Mouse (Mus musculus) kidney, postnatal 0 days (tissue): ENCODE results near the gene Apc2. TPM values are rescaled to one million over a fixed set of nuclear protein-coding genes. Genes with fewer than 3 reads are reported as not detected.

Experiments
- ATAC-seq: fragments of 200-750 bp; cut with Nextera tagmentation; replicated peaks from 2 replicates; pipeline ENCODE4 v1.8.0; 2017; ENCODE audit warnings: low read depth, moderate number of reproducible peaks, moderate TSS enrichment, moderate library complexity; ENCODE audit not compliant: low FRiP score
- DNase-seq: peaks from one replicate; pipeline ENCODE4 v3.0.0-alpha.2; 2016; ENCODE audit warnings: low spot score
- H3K27ac ChIP-seq: fragments of 300-500 bp; sonication (generic); 2 replicates; pipeline ENCODE4 v1.5.1; 2014; ENCODE audit warnings: mild to moderate bottlenecking
- H3K27me3 ChIP-seq: fragments of 300-500 bp; sonication (generic); 2 replicates; pipeline ENCODE4 v1.6.1; 2014; ENCODE audit warnings: low read length, mixed read lengths; ENCODE audit not compliant: insufficient read depth
- H3K36me3 ChIP-seq: fragments of 300-500 bp; sonication (generic); 2 replicates; pipeline ENCODE4 v1.6.1; 2014; ENCODE audit warnings: low read length, mixed read lengths; ENCODE audit not compliant: insufficient read depth
- H3K4me1 ChIP-seq: fragments of 300-500 bp; sonication (generic); replicated peaks from 2 replicates; pipeline ENCODE4 v1.6.1; 2014; ENCODE audit warnings: antibody characterized with exemption, low read length, mixed read lengths; ENCODE audit not compliant: insufficient read depth
- H3K4me2 ChIP-seq: fragments of 300-500 bp; sonication (generic); 2 replicates; pipeline ENCODE4 v1.6.1; 2014; ENCODE audit warnings: mild to moderate bottlenecking, low read length, moderate library complexity, mixed read lengths
- H3K4me3 ChIP-seq: fragments of 300-500 bp; sonication (generic); replicated peaks from 2 replicates; pipeline ENCODE4 v1.5.1; 2014; ENCODE audit warnings: low read depth, low read length
- H3K9ac ChIP-seq: fragments of 300-500 bp; sonication (generic); 2 replicates; pipeline ENCODE4 v1.6.1; 2014; ENCODE audit warnings: low read depth, low read length
- H3K9me3 ChIP-seq: fragments of 300-500 bp; sonication (generic); replicated peaks from 2 replicates; pipeline ENCODE4 v1.6.1; 2016; ENCODE audit warnings: low read length, inconsistent platforms, mixed read lengths
- CTCF ChIP-seq: IDR thresholded peaks from 2 replicates; pipeline ENCODE4 v1.5.1; 2016; ENCODE audit warnings: antibody characterized with exemption, low read depth, mild to moderate bottlenecking, moderate library complexity
- WGBS: fragments of 180-500 bp; shearing (Covaris S2); extraction: QIAGEN DNeasy Blood & Tissue Kit; methylation state at CpG from one replicate; pipeline ENCODE4 v1.1.7; 2014; 5-methylcytosine and 5-hydroxymethylcytosine counted together
- polyA plus RNA-seq: library from polyadenylated mRNA; unstranded; fragments of >200 nt; fragmentation: Nextera tagmentation; extraction: Ambion mirVana; gene quantifications from 2 replicates; pipeline ENCODE4 v1.2.1, GENCODE M21; 2015

Apc2 gene
- polyA plus RNA-seq, 1 experiment from 2014 or later: 0.86 TPM

- TF ChIP-seq CTCF: no peak
- Histone ChIP-seq H3K4me1 (peaks cover 18% of the 10 kb centered on the region), H3K4me2 (no peak overlapping the region), H3K9me3 (no peaks in the 10 kb centered on the region), H3K27ac (no peak overlapping the region), H3K27me3 (no peaks in the 10 kb centered on the region), H3K36me3 (peaks cover 18% of the 10 kb centered on the region), H3K4me3 (no peak overlapping the region), H3K9ac (no peak overlapping the region)
- DNase-seq (no peak), ATAC-seq (no peak)
- 80% methylated on average over 5 of the region's 5 CpGs for WGBS
These were observed 24.5 kb upstream of the Apc2 start for GRCm38 (mm10) chr10:80271186-80271843.

DNA sequence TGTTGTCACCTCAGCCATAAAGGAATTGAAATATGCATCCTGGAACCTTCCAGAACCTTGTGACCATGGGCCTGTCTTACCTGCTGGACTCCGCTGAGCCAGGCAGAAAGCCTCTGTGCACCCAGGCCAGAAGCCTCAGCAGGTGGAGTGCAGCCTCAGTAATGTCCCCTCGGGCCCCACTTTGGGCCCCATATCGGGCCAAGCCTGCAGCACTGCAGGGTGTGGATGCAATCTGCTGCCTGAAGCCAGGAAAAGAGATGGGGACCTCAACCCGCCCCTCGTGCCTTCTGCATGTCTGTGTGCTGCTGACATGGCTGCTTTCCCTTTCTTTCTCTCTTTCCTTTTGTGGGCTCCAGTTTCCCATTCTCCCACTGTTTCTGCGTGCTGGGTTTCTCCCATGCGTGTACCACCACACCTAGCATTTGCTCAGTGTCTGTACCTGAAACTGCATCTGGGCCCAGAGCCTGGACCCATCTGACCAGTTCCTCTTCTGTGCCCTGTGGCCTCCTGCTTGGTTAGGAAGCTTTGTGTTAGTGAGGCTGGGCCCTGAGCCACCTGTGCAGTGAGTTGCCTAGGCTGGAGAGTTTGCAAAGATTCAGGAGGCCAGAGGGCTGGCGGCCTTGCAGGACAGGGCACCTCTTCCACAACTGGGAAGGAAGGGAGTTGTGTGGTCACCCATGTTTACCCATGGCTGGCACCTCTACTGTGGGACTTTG lies 23.7 kb upstream of the Apc2 start:
- Histone ChIP-seq H3K4me1 (peaks cover 15% of the 10 kb centered on the region), H3K9ac (0 out of 2 replicates have a peak overlapping the region, but pooled peaks have one; percentile 8), H3K27ac (no peak overlapping the region; the same call in 1 of the 2 replicates), H3K4me2 (no peak overlapping the region), H3K27me3 (no peaks in the 10 kb centered on the region), H3K9me3 (no peaks in the 10 kb centered on the region), H3K4me3 (no peak overlapping the region), H3K36me3 (peaks cover 23% of the 10 kb centered on the region)
- no peak for DNase-seq
- 87% methylated on average over 8 of the region's 8 CpGs for WGBS
- TF ChIP-seq CTCF: no peak
- no peak for ATAC-seq

GRCm38 (mm10) chr10:80273847-80274246 lies 21.9 kb upstream of the Apc2 start:
- ATAC-seq (no peak), DNase-seq (no peak)
- H3K4me2 ChIP-seq: no peak overlapping the region
- 82% methylated on average over 3 of the region's 3 CpGs for WGBS
- H3K36me3 ChIP-seq: peaks cover 39% of the 10 kb centered on the region
- no peaks in the 10 kb centered on the region for H3K9me3 ChIP-seq
- TF ChIP-seq CTCF: no peak
- peaks cover 9% of the 10 kb centered on the region; the same call in 1 of the 2 replicates for H3K4me1 ChIP-seq
- H3K27me3 ChIP-seq: no peaks in the 10 kb centered on the region
- H3K9ac ChIP-seq: no peak overlapping the region
- H3K27ac ChIP-seq: no peak overlapping the region
- no peak overlapping the region for H3K4me3 ChIP-seq

DNA sequence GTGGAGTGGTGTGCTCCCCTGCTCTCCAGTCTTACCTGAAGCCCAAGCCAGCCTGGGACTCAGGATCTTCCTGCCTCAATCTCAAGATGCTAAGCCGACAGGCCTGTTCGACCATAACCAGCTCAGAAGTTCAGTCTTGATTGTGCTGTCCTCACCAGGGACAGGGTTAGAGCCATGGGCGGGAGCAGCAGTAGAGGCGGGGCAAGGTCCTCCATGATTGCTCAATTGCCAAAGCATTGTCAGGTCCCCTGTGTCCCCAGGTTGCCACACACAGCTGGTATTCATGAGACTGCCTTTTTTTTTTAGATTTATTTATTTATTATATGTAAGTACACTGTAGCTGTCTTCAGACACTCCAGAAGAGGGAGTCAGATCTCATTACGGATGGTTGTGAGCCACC lies 19.5 kb upstream of the Apc2 start:
- Histone ChIP-seq H3K27me3 (no peaks in the 10 kb centered on the region), H3K27ac (no peak overlapping the region), H3K9ac (no peak overlapping the region), H3K4me3 (no peak overlapping the region), H3K36me3 (peaks cover 56% of the 10 kb centered on the region), H3K4me2 (no peak overlapping the region), H3K9me3 (no peaks in the 10 kb centered on the region), H3K4me1 (peaks cover 5% of the 10 kb centered on the region; the same call in 1 of the 2 replicates)
- 82% methylated on average over 5 of the region's 5 CpGs for WGBS
- no peak for TF ChIP-seq CTCF
- DNase-seq: no peak
- ATAC-seq: no peak

DNA sequence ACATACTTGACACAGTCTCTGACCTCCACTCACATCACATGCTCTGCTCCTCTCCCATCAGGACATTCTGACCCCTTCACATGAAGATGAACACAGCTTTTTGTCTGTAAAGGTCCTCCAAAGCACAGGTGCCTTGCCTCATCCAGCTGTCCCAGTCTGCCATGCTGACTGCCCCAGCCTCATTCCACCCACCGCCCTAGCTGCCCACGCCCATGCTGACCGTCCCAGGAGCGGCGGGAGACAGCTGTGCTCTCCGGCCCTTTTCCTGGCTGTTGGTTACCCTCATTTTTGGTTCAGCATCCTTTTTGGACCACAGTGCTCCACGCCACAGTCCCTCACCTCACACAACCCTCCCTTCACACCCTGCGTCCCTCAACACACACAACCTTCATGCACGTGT lies 17.4 kb upstream of the Apc2 start:
- no peak overlapping the region for H3K27ac ChIP-seq
- H3K4me3 ChIP-seq: no peak overlapping the region
- 89% methylated on average over 9 of the region's 9 CpGs for WGBS
- ATAC-seq: no peak
- H3K27me3 ChIP-seq: no peaks in the 10 kb centered on the region
- H3K9me3 ChIP-seq: no peaks in the 10 kb centered on the region
- H3K9ac ChIP-seq: no peak overlapping the region
- peaks cover 62% of the 10 kb centered on the region for H3K36me3 ChIP-seq
- H3K4me2 ChIP-seq: no peak overlapping the region
- TF ChIP-seq CTCF: no peak
- no peak for DNase-seq
- H3K4me1 ChIP-seq: no peaks in the 10 kb centered on the region

DNA sequence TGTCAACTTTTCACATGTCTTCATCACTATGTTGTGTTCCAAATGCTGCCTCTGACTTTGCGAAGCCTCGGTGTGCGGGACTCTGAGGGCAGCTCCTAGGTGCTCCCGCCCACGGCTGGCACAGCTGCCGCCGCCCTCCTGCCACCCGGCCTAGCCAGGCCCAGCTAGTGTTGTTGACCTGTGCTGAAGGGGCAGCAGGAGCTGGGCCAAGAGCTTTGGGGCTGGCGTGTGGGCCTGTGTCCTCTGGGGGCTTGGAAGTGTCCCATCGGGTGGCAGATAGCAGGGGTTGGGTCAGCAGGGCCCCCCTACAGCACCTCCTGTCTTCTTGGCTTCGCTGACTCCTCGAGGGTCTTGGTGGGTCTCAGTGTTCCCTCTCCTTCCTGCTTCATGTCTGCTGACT lies 16.5 kb upstream of the Apc2 start:
- no peak for TF ChIP-seq CTCF
- ATAC-seq: no peak
- no peak for DNase-seq
- 0 out of 2 replicates have a peak overlapping the region, but pooled peaks have one; percentile 25 for H3K27ac ChIP-seq
- H3K4me2 ChIP-seq: no peak overlapping the region
- H3K4me3 ChIP-seq: no peak overlapping the region
- no peak overlapping the region for H3K9ac ChIP-seq
- no peaks in the 10 kb centered on the region for H3K9me3 ChIP-seq
- H3K36me3 ChIP-seq: peaks cover 69% of the 10 kb centered on the region
- whole genome bisulfite sequencing: 83% methylated on average over 12 of the region's 12 CpGs
- no peaks in the 10 kb centered on the region for H3K4me1 ChIP-seq
- no peaks in the 10 kb centered on the region for H3K27me3 ChIP-seq
